Mouse (Mus musculus): ENCODE results near the gene Gtpbp3.

DNA sequence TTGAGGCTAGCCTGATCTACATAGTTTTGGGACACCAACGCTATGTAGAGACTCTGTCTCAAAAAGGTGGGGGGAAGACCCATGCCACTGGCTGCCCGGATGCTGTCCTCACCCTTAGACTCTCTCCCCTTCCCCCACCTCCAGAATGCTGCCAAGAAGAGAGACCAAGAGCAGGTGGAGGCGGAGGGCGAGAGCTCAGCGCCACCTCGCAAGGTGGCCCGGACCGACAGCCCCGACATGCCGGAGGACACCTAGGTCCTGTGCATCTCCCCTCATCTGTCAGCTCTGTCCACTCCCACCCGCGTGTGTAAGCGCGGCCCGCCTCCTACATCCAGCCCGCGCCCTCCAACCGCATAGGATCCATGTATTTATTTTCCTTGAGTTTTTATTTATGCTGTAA, 13.6 kb upstream of the Gtpbp3 start:
- no peak for TF ChIP-seq CTCF (IDR thresholded peaks at IDR 0.05)
- no peak for TF ChIP-seq POLR2A (IDR thresholded peaks at IDR 0.05; ENCODE audit: insufficient read depth, low read depth, low read length)
